Mouse (Mus musculus) thymus, postnatal 25 days (tissue): ENCODE results near the gene Cog4.

Source experiments
- DNase-seq: peaks from one replicate; pipeline ENCODE4 v3.0.0; 2022

Gene Cog4

DNA sequence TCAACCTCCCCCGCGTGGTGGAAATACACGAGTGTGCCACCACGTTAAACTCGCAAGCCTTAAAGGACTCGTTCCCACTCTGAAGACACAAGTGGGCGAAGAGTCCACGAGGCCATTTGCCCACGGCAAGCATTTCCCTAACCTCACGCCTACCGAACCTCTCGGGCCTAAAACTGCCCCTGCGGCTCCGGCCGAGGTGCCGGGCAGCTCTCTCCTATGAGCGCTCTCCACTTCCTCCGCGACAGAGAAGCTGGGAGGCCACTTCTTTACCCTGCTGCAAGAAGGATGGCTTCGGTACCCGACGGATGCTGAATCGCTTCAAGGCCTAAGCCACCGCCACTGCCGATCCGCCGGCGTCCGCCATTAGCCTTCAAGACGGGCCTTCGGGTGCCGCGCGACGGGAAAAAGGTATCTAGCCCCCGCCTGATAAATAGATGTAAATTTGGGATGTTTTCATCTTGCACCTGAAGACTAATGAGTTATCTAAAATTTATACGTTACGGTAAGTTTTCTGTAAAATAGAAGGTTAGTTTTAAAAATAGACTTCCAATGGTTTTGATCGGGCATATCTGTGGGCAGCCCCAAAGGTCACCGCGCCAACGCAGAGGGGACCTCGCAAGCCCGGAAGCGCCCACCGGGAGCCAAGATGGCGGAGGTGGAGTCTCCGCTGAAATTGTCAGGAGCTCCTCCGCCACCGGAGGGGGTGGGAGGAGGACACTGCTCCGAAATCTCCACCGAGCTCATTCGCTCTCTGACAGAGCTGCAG is at the start of gene Cog4, which contains the start of gene Sf3b3:
Cog4 (plus strand) TSS at position 196 of the 766 bp plus-strand sequence.
Sf3b3 (minus strand) TSS at position 383 of the 766 bp plus-strand sequence.
- DNase-seq, result peak; percentile 83

DNA sequence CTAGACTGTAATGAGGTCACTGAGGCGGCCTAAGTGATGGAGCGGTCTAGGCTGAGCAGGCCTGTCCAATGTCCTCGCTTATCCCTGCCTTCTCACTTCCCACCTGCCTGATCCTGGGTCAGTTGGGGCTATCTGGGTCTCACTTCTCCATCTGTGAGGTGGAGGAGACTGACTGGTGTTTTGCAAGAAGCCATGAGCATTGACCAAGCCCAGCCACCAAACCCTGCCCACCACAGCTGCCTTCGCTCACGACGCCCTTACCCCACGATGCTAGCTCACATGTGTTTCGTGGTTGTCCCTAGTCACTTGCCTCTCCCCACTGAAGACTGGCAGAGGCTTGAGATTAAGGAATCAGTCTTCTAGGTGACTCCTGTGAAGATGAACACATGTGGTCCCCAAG is 49.3 kb upstream of the Cog4 start:
- no peak for DNase-seq

DNA sequence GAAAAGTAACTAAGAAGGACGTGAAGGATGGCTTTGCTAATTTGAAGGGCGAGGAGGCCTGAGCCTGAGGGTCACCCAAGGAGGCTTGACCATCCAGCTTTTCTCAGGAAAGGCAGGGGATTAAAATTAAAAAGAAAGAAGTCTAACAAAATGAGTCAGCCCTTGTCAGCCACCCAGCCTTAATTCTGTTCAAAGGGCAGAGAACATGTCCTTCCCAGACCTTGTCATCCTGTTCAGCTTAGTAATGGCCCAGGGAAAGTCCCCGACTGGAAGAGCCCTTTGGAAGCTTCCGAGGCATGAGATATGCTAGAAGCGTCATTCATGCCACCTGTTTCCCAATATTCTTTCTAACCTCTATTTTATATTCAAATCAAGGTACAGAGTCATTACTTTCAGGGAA is 43.4 kb upstream of the Cog4 start:
- no peak for DNase-seq

DNA sequence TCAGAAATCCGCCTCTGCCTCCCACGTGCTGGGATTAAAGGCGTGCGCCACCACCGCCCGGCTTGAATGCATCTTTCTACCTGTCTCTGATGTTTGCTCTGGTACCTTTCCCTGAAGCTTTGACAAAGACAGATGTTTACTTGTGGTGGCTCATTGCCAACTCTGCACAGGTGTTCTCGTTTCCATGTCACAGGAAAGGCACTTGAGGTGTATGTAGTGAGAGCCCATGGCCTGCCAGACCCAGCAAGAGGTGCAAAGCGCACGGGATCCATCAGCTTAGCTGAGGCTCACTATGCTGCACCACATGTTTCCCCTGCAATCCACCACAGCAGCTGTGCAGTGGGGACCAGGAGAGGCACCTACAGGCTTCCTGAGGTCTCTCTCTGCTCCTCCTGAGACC is 42.5 kb upstream of the Cog4 start:
- peak; percentile 47 for DNase-seq

DNA sequence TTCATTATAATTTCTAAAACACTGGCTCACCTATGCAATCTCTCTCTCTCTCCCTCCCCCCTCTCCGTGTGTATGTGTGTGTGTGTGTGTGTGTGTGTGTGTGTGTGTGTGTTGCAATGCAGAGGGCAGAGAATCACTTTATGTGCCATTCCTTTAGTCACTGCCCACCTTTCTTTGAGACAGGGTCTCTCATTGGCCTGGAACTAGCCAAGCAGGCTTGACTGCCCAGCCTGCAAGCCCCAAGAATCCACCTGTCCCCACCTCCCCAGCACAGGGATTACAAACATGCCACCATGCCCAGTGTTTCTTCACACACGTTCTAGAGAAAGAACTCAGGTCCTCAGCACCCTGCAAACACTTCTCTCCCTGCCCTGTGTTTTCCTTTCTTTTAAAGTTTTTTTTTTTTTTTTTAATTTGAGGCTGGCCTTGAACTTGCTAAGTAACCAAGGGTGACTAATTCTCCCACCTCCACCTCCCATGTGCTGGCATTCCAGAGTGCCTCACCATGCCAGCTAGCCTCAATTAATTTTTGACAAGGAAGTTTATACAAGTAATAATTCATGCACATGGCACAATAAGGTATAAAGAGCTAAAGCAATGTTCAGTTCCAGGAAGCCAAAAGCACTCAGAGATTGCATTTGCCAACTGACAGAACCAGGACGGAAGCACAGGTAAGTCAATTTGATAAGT is 41.4 kb upstream of the Cog4 start:
- no peak for DNase-seq

DNA sequence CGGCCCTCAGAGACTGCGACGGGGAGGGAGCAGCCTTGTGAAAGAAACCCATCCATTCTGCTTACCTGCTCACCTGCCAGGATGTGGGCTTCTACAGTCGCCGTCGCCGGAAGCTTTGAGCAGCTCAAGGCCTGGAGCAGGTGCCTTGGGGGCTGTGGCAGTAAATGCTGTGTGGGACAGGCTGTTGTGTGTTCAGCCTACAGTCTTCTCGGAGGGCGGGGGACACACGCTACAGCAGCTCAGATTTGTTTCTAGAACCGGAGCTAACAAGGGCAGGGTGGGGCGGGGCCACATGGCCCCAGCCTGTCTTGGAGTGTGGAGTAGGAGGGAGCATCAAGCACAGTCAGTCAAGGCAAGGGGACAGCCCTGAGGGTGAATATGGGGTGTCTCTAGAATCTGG is 40.7 kb upstream of the Cog4 start, which contains the start of gene Il34:
Il34 (minus strand) TSS at position 256 of the 400 bp plus-strand sequence.
- DNase-seq, result peak; percentile 79

DNA sequence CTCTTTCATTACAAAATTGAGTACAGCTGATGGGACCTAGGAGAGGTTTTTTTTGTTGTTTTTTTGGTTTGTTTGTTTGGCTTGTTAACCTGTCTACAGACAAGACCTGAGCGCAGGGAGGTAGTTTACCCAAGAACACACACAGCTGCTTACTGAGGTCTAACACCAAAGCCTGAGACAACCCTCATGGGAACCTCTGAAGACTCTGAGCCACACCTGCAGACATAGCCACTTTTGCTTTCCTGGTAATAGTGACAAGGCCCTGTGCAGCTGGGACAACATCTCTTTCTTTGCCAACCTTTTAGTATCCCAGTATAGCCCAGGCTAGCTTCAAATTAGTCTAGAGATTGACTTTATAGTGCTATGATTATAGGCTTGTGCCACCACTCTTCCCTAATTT is 40.3 kb upstream of the Cog4 start:
- DNase-seq, result peak; percentile 36

DNA sequence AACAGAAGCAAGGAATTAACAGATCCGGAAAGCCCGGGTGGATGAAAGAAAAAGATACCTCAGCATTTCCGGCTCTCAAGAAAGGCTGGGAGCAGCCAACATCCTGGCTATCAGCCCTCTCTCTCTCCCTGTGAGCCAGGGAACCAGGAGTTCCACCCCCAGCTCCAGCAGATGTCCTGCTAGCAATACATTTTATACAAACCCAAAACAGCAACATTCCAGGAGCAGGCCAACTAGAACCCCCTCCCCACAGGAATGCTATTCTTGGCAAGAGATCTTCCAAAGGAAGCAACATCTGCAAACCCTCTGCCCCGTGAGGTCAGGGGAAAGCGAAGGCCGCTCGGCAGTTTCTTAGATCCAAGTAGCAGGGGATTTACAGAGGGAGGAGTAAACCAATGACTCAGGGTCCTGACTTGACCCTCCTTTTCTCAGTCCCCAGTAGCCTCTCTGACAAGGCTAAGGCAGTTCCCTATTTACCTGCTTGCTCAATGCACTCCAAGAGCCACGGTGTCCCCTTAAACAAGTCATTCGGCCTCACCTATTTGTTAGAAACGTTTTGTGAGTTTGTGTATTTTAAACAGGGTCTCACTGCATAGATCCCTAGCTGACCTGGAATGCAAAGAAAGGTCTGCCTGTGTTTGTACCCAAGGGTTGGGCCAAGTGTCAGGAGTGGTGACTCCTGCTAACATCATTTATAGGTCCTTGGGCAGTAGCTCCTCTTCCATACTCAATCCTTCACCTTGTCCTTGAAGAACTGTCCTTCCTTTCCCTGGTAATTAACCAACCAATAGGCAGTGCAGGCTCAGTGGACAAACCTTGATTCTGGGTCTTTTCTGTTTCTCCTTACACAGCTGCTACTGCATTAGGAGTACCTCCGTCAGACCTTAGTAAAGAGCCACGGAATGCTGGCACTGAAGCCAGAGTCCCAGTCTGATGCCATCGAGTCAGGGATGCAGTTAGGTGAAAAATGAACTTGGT is 37.6 kb upstream of the Cog4 start:
- DNase-seq, result no peak

DNA sequence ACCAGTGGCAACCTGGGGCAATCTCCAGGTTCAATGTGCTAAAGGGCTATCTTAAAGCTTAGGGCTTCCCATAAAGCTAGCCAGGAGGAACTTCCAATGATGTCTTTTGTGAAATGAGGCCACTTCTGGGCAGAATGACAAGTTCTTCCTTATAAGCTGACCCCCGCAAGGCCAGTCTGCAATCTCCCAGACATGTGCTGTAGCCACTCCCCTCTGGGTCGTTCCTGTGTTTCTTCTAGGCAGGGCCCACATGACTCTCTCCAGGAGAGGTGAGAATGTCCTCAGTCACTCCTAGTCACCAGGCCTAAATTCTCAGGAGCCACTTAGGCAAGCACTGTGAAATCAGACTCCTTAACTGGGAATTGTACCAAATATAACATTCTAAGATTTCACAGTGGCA is 36.6 kb upstream of the Cog4 start:
- no peak for DNase-seq

DNA sequence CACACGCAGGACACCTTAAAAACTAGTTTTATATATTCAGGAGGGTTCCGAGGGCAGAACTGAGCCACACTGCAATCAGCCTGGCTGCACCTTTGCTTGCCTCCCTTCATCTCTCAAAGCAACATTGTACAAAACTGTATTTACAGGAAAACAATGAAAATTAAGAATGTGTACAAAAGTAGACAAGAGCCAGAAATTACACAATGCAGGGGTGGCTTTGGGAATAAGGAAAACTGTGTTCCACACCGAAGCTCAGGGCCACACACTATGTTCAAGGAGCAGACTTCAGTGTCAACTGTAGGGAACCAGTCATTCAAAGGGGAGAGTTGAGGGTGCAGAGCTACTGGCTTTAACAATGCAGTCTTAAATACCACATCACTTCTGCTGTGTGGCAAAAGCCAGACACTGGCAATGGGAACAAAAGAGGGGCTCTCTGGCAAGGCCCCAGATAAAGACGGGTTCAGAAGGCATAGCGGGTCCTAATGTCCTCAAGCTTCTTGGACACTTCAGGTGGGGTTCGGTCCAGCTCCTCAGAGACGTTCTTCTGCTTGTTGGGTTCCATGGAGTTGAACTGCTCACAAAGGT is 35.8 kb upstream of the Cog4 start:
- DNase-seq, result no peak

DNA sequence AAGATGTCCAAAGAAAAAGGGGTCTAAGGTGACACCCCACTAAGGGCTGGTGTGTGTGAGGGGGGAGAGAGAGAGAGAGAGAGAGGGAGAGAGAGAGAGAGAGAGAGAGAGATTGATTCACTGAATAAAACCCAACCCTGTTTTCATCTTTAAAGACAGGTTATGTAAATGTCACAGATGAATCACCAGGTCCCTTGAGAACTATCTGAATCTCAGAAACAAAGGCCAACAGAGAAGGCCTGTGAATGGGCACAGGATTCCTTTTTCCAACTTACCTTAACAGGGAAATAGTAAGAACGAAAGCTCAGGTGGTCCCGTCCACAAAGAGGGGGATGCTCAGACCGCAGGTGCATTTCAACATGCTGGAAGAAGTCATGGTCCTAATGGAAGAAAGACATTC is 35.3 kb upstream of the Cog4 start:
- no peak for DNase-seq

DNA sequence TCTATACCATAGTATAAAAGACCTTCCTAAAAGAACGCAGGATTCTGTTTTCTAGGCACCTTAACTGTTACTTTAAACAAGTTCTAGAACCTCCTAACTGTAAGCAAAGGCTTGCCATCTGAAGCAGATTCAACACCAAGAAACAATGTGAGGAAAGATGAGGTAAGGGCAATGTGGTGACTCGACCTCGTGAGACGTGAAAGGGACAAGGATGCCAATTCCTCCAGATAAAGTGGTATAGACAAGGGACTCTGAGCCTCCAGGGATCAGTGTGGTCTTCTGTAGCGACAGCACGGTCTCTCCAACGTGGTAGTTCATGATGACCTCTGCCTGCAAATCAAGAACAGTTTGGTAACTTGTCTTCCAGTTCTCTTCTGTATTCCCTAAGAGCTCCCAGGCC is 34.6 kb upstream of the Cog4 start:
- DNase-seq, result no peak

DNA sequence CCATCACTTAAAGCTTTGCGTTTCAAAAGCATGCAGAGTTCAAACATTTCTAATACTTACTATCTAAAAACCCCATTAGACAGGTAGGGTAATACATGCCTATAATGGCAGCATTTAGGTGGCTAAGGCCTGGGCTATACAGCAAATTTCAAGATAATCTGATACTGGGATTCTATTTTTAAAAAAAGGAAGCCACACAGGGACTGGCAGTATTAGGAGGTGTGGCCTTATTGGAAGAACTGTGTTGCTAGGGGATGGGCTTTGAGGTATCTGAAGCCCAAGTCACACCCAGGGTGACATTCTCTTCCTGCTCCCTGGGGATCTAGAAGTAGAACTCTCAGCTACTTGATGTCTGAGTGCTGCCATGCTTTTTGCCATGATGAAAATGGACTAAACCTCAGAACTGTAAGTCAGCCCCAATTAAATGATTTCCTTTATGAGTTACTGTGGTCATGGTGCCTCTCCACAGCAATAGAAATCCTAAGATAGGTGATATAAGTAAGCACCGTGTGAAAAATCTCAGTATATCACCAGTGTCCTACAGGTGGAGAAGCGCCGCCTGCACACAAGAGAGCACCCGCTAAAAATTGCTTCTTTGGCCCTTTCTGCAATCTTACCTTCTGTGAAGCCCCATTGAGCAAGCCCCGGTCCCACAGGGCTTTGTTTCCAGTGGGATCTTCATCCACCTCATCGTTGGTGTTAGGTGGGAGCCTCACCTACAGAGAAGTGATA is 33.9 kb upstream of the Cog4 start:
- DNase-seq, result no peak

DNA sequence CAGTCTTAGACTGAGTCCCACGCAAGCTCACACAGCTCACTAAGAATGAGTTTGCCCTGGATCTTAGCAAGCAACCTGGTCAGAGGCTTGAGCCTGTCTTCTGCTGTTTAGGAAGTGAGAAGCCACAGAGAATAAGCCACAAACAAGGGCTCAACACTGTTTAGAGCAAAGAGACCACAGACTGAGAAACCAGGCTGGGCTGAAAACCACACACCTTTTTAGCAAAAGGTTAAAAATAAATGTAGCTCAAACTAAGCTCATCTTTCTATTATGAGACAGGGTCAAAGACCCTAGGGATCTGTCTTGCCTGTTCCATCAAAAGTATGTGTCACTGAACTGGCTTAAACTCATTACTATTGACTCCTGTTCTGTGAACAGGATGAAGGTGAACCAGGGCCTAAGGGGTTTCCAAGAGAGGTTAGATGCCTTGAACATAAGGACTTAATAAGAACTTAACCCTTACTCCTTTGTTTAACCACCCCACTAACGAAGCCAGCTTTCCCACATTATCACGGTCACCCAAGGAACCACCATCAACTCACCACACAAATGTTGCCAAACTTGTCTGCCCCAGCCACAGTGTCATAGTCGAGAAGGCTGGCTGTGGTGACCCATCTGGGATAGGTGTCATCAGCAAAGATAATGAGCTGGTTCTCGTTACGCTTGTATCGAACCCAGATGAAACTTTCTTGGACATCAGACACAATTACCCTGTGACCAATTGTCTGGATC is 33.2 kb upstream of the Cog4 start:
- no peak for DNase-seq

DNA sequence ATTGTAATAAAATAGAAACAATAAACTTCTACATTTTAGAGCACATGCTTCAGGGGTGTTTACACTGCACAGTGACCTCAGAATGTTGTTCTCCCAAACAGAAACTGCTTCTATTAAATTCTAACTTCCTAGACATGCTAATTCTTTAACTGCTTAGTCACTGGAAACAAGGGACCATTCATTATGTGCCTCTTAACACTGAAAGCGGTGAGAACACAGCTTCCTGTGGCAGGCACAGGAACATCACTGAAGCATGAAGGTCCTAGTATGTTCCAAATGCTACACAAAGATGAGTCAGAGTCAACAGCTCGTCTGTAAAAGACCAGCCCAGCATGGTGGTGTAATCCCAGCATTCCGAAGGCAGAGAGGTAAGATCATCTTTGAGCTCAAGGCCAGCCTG is 31.1 kb upstream of the Cog4 start:
- DNase-seq, result no peak

DNA sequence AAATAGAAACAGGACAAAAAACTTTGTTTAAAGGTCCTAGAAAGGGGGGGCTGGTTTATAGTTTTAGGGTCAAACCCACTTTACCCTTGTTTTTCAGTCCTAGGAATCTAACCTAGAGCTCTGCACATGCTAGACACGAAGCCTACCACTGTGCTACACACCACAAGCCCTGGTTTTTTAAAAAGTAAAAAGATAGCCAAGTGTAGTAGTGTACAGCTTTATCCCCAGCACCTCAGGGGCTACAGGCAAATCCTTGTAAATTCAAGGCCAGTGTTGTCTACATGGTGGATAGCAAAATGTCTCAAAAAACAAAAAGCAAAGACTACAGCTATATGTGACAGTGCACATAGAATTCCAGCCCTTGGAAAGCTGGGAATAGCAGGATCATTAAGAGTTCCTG is 29.4 kb upstream of the Cog4 start:
- DNase-seq, result no peak

DNA sequence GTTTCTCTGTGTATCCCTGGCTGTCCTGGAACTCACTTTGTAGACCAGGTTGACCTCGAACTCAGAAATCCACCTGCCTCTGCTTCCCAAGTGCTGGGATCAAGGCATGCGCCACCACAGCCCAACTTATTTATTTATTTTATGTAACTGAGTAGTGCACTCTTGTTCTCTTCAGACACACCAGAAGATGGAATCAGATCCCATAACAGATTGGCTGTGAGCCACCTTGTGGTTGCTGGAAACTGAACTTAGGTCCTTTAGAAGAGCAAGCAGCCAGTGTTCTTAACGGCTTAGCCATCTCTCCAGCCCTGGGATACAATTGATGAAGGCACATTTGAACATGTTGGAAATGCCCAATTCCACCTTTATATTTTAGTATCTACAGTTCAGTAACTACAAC is 27.8 kb upstream of the Cog4 start:
- DNase-seq, result no peak

DNA sequence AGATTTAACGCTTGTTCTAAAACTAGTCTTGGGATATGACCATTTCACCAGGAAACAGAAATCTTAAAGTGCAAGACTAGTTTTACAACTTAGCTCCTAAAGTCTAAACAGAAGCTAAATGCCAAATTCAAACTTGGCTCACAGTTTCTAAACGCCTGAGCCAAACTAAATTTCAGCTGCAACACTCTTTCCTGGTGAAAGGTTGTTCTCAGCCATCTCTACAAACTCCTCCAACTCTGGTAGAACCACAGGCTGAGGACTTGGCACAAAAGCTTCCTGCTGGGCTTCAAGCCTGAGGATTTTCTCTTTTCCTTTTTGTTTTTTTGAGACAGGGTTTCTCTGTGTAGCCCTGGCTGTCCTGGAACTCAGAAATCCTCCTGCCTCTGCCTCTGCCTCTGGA is 26.1 kb upstream of the Cog4 start:
- DNase-seq, result no peak

DNA sequence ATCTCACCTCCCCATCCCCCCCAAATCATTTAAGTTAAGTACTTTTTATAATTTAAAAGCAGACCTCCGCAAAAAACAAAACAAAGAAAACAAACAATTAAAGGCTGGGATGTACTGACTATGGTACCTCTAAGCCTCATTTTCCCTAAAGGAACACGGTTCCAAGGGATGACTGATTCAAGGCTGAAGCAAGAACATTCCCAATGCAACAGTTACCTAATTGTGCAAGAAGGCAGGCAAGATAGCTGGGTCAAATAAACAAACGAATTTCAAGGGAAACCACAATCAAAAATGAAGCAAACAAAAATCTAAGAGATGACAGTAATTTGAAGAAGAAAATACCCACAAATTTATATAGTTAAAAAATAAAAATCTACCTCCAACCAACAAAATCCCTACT is 24.4 kb upstream of the Cog4 start:
- no peak for DNase-seq

DNA sequence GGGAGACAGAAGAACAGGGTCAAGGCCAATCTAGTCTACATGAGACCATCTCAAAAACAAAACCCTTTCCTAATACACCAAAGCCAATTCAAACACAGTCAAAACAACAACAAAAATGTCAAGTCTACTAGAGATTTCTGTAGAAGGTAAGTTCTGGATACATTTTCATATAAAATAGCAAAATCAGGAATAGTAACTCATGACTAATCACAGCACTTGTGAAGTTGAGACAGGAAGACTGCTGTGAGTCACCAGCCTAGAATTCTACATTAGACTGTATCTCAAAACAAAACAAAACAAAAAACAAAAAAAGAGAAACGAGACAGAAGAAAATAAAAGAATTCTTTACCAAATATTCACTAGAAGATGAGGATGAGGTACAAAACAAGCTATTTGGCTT is 21.5 kb upstream of the Cog4 start:
- DNase-seq, result no peak

DNA sequence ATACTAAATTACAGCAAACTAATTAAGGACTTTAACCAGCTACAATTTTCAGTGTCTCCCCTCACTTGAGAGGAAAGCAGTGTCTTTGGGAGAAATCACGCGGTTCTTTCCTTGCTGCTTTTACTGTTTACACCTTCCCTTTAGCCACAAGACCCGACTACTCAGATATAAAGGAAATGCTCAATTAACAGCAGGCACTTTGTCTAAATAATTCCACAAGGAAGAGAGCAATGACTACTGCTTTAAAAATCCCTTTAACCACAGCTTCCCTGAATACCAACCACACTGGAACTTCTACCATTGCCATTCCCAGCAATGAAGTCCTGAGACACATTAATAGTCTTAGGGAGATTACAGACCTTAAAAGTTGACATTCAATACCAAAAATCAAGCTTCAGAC is 17.9 kb upstream of the Cog4 start:
- DNase-seq, result no peak

DNA sequence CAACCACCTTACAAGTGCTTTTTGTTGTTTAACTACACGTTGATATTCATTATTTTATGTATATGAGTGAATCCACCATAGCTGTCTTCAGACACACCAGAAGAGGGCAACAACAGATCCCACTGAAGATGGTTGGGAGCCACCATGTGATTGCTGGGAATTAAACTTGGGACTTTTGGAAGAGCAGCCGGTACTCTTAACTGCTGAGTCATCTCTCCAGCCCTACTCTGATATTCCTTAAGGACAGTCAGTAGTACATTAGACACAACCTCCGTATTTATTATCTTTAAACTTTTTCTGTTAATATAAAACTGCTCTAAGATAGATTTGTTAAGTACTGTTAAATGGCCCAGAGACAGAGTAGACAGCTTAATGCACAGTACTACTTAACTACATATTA is 14.4 kb upstream of the Cog4 start:
- DNase-seq, result no peak
